Mouse (Mus musculus): ENCODE data around the gene Vmn1r90.
"Not testable (repeated sequence)": the region's sequence is repeated elsewhere in the genome, so short reads cannot be mapped to it uniquely, and the experiment has no call there.

Gene Vmn1r90

DNA sequence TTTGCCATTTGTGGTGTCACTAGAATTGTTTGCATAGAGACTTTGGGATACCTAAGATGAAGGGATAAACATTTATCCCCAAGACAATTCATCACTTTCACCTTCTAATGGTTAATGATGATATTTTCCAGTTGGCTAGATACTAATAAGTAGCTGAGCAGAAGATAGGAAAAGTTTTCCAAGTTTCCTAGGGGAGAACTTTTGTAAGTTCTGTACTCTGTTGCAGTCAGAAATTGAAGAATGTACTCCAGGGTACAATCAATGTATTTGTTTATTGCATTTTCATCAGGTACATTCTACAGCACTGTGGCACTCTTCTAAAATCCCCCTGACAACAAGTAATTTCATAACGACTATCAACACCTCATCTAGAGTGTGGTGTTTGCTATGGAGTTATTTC is at the start of gene Vmn1r90:
Gene Vmn1r90, minus strand, starts transcription at position 101 of the 400 bp plus-strand sequence.
- DNase-seq (ENCODE audit: low spot score): no peak

DNA sequence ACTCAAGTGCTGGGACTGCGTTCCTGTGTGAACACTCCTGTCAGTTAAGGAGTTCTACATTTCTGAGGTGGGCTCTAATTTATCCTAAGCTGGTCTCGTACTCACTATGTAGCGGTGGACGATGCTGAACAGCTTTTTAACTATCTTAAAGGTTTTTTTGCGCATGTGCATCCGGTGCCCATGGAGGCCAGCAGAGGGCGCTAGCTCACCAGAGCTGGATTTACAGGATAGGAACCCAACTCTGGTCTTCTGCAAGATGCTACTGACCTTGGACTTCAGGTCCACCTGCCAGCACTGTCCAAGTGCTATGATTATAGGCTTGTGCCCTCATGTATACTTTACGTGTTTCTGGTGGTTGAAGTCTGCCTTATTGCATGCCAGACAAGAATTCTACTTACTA is 29.7 kb upstream of the Vmn1r90 start:
- DNase-seq (ENCODE audit: low spot score): not testable (repeated sequence)

DNA sequence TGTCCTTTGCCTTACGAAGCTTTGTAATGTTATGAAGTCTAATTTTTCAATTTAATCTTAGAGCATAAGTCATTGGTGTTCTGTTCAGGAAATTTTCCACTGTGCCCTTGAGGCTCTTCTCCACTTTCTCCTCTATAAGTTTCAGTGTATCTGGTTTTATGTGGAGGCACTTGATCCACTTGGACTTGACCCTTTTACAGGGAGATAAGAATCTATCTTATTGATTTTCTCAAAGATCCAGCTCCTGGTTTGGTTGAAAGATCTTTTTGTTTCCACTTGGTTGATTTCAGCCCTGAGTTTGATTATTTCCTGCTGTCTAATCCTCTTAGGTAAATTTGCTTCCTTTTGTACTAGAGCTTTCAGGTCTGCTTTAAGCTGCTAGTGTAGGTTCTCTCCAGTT is 11.0 kb downstream of the Vmn1r90 start:
- DNase-seq (ENCODE audit: low spot score): no peak

DNA sequence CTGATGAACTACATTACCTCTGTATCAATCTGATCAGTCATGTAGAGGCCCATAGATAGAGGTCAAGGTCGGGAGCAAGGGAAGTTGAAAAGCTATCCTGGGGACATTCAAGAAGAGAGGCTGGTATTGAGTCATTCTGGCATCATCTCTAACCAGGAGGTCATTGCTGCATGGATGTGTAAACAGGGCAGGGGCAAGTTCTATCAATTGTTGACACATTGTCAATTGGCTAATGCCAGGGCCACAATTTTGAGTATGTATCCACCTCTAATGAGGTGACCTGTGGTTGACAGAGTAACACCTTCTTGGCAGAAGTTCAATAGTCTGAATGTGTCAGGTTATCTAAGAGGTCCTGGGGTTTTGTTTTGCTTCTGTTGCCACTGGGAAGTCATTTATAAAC is 38.0 kb downstream of the Vmn1r90 start:
- DNase-seq (ENCODE audit: low spot score): no peak

DNA sequence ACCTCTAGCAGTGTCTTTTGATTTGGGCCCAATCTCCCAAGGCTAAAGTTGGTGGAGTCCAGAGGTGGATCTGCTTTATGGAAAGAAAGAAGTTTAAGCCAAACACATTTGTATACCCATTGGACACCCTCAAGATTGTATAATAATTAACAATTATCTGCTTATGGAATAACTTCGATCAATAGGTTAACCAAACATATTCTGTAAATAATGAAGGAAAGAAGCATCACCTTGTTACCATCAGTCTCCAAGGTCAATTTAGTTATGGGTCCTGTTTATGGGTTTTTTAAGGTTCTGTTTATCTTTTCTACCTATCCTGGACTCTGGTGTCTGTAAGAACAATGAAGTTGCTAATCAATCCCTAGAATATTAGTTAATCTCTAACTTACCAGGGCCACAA is 40.7 kb downstream of the Vmn1r90 start:
- DNase-seq (ENCODE audit: low spot score): no peak

DNA sequence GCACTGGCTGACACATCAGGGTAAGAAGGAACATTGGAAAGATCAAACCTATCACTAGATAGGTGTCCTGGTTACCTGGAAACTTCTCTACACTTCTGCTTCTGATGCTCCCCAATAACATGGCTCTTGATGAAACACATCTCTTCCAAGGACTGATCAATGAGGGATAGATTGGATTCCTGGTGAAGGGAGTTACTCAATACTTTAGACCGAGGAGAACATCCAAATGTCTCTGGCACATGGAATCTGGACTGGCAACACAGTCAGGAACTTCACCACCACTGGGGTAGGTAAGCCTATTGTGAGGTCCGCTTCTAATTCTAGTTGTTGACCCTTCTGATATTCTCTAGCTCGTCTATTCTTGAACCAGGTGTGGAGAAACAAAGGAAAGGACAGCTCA is 45.0 kb downstream of the Vmn1r90 start:
- no peak for DNase-seq (ENCODE audit: low spot score)

All from urinary bladder, postnatal 14 days (tissue).